Mouse (Mus musculus): ENCODE measurements at regions not wholly inside any gene's neighbourhood (a gene's known extent, or its start where the extent isn't known, plus 50 kb on each side); places are given as distances from the start of the nearest gene placed in this dataset.
A peak's percentile ranks its signal among the peaks of the same experiment; 100 is the strongest.

DNA sequence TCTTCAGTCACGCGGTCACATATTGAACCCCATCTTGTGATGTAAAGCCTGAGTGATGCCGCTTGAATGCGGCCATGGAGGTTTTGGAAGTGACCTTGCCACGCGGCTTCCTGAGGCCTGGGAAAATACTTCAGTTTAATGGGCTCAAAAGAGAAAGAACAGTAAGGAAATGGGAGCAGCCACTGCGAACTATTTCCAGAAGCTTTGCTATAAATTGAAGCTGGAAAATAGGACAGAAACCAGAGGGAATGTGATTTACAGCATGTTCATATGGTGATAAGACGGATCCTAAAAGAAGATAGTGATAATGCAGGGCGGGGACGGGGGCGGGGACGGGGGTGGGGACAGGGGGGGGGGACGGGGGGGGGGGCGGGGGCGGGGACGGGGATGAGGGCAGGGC, 52.7 kb upstream of the Trpc4 start:
- Histone ChIP-seq H3K27me3 (ENCODE audit: control insufficient read depth, insufficient read depth, low read length) (no peaks in the 10 kb centered on the region), H3K27ac (ENCODE audit: low read length) (no peak overlapping the region), H3K4me2 (replicated peaks; ENCODE audit: low read depth, low read length) (no peak overlapping the region), H3K9ac (replicated peaks; ENCODE audit: low read depth, low read length) (no peak overlapping the region), H3K9me3 (ENCODE audit: control insufficient read depth, low read depth, low read length) (no peaks in the 10 kb centered on the region), H3K4me3 (ENCODE audit: low read depth, low read length) (no peak overlapping the region), H3K36me3 (ENCODE audit: control insufficient read depth, insufficient read depth, low read length) (no peaks in the 10 kb centered on the region), H3K4me1 (ENCODE audit: control insufficient read depth, insufficient read depth, low read length) (no peaks in the 10 kb centered on the region)
- ATAC-seq (ENCODE audit: insufficient number of reproducible peaks, insufficient read depth, low FRiP score, low read depth): no peak
- WGBS: 81% methylated on average over 10 of the region's 16 CpGs

- no peaks in the 10 kb centered on the region for H3K4me1 ChIP-seq (ENCODE audit: control insufficient read depth, insufficient read depth, low read length)
- H3K4me2 ChIP-seq (replicated peaks; ENCODE audit: low read depth, low read length): no peak overlapping the region
- no peaks in the 10 kb centered on the region for H3K9me3 ChIP-seq (ENCODE audit: control insufficient read depth, low read depth, low read length)
- H3K4me3 ChIP-seq (ENCODE audit: low read depth, low read length): no peak overlapping the region
- 50% methylated on average over 6 of the region's 6 CpGs for WGBS
- H3K27me3 ChIP-seq (ENCODE audit: control insufficient read depth, insufficient read depth, low read length): no peaks in the 10 kb centered on the region
- no peak for ATAC-seq (ENCODE audit: insufficient number of reproducible peaks, insufficient read depth, low FRiP score, low read depth)
- H3K27ac ChIP-seq (ENCODE audit: low read length): no peak overlapping the region
- no peak overlapping the region for H3K9ac ChIP-seq (replicated peaks; ENCODE audit: low read depth, low read length)
- no peaks in the 10 kb centered on the region for H3K36me3 ChIP-seq (ENCODE audit: control insufficient read depth, insufficient read depth, low read length)
Measured at GRCm38 (mm10) chr3:54083634-54084033, 72.2 kb upstream of the Trpc4 start.

- WGBS: 56% methylated on average over 5 of the region's 5 CpGs
- no peak overlapping the region for H3K9ac ChIP-seq (replicated peaks; ENCODE audit: low read depth, low read length)
- no peak overlapping the region for H3K4me2 ChIP-seq (replicated peaks; ENCODE audit: low read depth, low read length)
- H3K36me3 ChIP-seq (ENCODE audit: control insufficient read depth, insufficient read depth, low read length): no peaks in the 10 kb centered on the region
- H3K9me3 ChIP-seq (ENCODE audit: control insufficient read depth, low read depth, low read length): no peaks in the 10 kb centered on the region
- no peaks in the 10 kb centered on the region for H3K4me1 ChIP-seq (ENCODE audit: control insufficient read depth, insufficient read depth, low read length)
- H3K27me3 ChIP-seq (ENCODE audit: control insufficient read depth, insufficient read depth, low read length): no peaks in the 10 kb centered on the region
- peak; percentile 79 for ATAC-seq (ENCODE audit: insufficient number of reproducible peaks, insufficient read depth, low FRiP score, low read depth)
- H3K27ac ChIP-seq (ENCODE audit: low read length): no peak overlapping the region
- no peak overlapping the region for H3K4me3 ChIP-seq (ENCODE audit: low read depth, low read length)
Measured at GRCm38 (mm10) chr3:54076461-54076860, 79.4 kb upstream of the Trpc4 start.

- Histone ChIP-seq H3K4me2 (replicated peaks; ENCODE audit: low read depth, low read length) (no peak overlapping the region), H3K27ac (ENCODE audit: low read length) (no peak overlapping the region), H3K9ac (replicated peaks; ENCODE audit: low read depth, low read length) (no peak overlapping the region), H3K4me3 (ENCODE audit: low read depth, low read length) (no peak overlapping the region), H3K36me3 (ENCODE audit: control insufficient read depth, insufficient read depth, low read length) (no peaks in the 10 kb centered on the region), H3K4me1 (ENCODE audit: control insufficient read depth, insufficient read depth, low read length) (no peaks in the 10 kb centered on the region), H3K27me3 (ENCODE audit: control insufficient read depth, insufficient read depth, low read length) (no peaks in the 10 kb centered on the region), H3K9me3 (ENCODE audit: control insufficient read depth, low read depth, low read length) (no peaks in the 10 kb centered on the region)
- no peak for ATAC-seq (ENCODE audit: insufficient number of reproducible peaks, insufficient read depth, low FRiP score, low read depth)
- WGBS: 76% methylated on average over 1 of the region's 1 CpGs
Measured at GRCm38 (mm10) chr3:54060653-54061052, 95.2 kb upstream of the Trpc4 start.

DNA sequence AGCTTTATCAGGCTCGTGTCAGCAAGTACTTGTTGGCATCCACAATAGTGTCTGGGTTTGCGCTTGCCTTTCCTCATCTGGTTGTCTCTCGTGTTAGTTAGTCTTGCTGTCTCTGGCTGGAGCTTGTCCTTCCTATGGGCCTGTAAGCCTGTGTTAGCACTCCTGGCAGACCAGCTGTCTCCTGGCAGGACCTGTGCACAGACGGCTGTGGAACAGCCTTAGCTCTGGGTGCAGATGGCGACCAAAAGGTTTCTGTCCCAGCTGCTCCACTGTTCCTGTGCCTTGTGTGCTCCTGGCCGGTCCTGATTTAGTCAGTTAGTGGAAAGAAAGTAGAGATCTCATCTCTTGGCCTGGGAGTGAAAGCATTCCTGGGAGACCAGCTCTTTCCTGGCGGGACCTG, 101.5 kb upstream of the Trpc4 start:
- WGBS: 85% methylated on average over 7 of the region's 7 CpGs
- H3K9me3 ChIP-seq (ENCODE audit: control insufficient read depth, low read depth, low read length): no peaks in the 10 kb centered on the region

GRCm38 (mm10) chr3:54049370-54049769, 106.5 kb upstream of the Trpc4 start:
- no peaks in the 10 kb centered on the region for H3K36me3 ChIP-seq (ENCODE audit: control insufficient read depth, insufficient read depth, low read length)
- no peak overlapping the region for H3K9ac ChIP-seq (replicated peaks; ENCODE audit: low read depth, low read length)
- H3K4me3 ChIP-seq (ENCODE audit: low read depth, low read length): no peak overlapping the region
- no peak overlapping the region for H3K27ac ChIP-seq (ENCODE audit: low read length)
- H3K4me2 ChIP-seq (replicated peaks; ENCODE audit: low read depth, low read length): no peak overlapping the region
- H3K9me3 ChIP-seq (ENCODE audit: control insufficient read depth, low read depth, low read length): no peaks in the 10 kb centered on the region
- ATAC-seq (ENCODE audit: insufficient number of reproducible peaks, insufficient read depth, low FRiP score, low read depth): no peak
- WGBS: 52% methylated on average over 2 of the region's 2 CpGs
- H3K27me3 ChIP-seq (ENCODE audit: control insufficient read depth, insufficient read depth, low read length): no peaks in the 10 kb centered on the region
- H3K4me1 ChIP-seq (ENCODE audit: control insufficient read depth, insufficient read depth, low read length): no peaks in the 10 kb centered on the region

More for the DNA sequence above, 101.5 kb upstream of the Trpc4 start:
- no peak overlapping the region for H3K4me2 ChIP-seq (replicated peaks; ENCODE audit: low read depth, low read length)
- H3K9ac ChIP-seq (replicated peaks; ENCODE audit: low read depth, low read length): no peak overlapping the region
- H3K4me3 ChIP-seq (ENCODE audit: low read depth, low read length): no peak overlapping the region
- no peaks in the 10 kb centered on the region for H3K36me3 ChIP-seq (ENCODE audit: control insufficient read depth, insufficient read depth, low read length)
- H3K27ac ChIP-seq (ENCODE audit: low read length): no peak overlapping the region
- H3K27me3 ChIP-seq (ENCODE audit: control insufficient read depth, insufficient read depth, low read length): no peaks in the 10 kb centered on the region
- H3K4me1 ChIP-seq (ENCODE audit: control insufficient read depth, insufficient read depth, low read length): no peaks in the 10 kb centered on the region
- ATAC-seq (ENCODE audit: insufficient number of reproducible peaks, insufficient read depth, low FRiP score, low read depth): no peak

DNA sequence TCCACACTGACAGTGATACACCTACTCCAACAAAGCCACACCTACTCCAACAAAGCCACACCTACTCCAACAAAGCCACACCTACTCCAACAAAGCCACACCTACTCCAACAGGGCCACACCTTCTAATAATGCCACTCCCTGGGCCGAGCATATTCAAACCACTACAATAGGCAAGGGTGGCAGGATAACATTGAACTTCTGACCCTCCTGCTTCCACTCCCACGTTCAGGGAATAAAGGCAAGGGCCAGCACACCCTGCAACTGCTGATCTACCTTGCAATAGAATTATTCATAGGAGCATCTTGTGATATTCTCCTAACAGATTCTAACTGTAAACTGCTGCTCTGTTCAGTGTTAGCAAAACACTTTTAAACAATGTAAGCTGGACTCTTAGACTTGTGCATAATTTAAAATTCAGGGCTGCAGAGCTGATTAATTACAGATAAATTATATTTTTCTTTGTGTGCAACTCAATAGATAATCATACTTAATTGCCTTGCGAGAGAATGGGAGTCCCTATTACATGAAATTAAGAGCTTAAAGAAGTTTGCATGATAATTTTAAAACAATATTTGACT, 107.7 kb upstream of the Trpc4 start:
- no peaks in the 10 kb centered on the region for H3K4me1 ChIP-seq (ENCODE audit: control insufficient read depth, insufficient read depth, low read length)
- no peaks in the 10 kb centered on the region for H3K27me3 ChIP-seq (ENCODE audit: control insufficient read depth, insufficient read depth, low read length)
- WGBS: 55% methylated on average over 3 of the region's 3 CpGs
- no peak overlapping the region for H3K9ac ChIP-seq (replicated peaks; ENCODE audit: low read depth, low read length)
- H3K4me2 ChIP-seq (replicated peaks; ENCODE audit: low read depth, low read length): no peak overlapping the region
- no peak overlapping the region for H3K27ac ChIP-seq (ENCODE audit: low read length)
- H3K36me3 ChIP-seq (ENCODE audit: control insufficient read depth, insufficient read depth, low read length): no peaks in the 10 kb centered on the region
- ATAC-seq (ENCODE audit: insufficient number of reproducible peaks, insufficient read depth, low FRiP score, low read depth): no peak
- H3K4me3 ChIP-seq (ENCODE audit: low read depth, low read length): no peak overlapping the region
- no peaks in the 10 kb centered on the region for H3K9me3 ChIP-seq (ENCODE audit: control insufficient read depth, low read depth, low read length)

DNA sequence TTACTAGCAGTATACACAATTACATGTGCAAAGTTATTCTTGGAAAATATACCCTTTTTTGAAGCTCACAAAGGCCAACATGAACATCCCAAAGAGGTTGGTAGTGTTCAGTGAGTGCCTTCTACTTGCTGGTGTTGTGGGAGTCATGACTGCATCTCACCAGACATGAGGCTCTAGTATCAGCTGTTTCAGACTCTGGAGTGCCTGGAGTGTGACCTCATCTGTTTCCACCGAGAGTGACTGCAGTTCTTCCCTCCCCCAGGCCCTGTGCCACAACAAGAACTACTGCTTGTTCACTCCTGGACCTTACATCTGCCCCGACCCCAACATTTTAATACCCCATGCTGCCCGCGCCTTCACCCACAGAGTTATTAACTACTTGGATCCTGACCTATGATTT, 128.5 kb upstream of the Trpc4 start:
- Histone ChIP-seq H3K4me2 (replicated peaks; ENCODE audit: low read depth, low read length) (no peak overlapping the region), H3K4me1 (ENCODE audit: control insufficient read depth, insufficient read depth, low read length) (no peaks in the 10 kb centered on the region), H3K9ac (replicated peaks; ENCODE audit: low read depth, low read length) (no peak overlapping the region), H3K27me3 (ENCODE audit: control insufficient read depth, insufficient read depth, low read length) (no peaks in the 10 kb centered on the region), H3K9me3 (ENCODE audit: control insufficient read depth, low read depth, low read length) (no peaks in the 10 kb centered on the region), H3K27ac (ENCODE audit: low read length) (no peak overlapping the region), H3K36me3 (ENCODE audit: control insufficient read depth, insufficient read depth, low read length) (no peaks in the 10 kb centered on the region), H3K4me3 (ENCODE audit: low read depth, low read length) (no peak overlapping the region)
- no peak for ATAC-seq (ENCODE audit: insufficient number of reproducible peaks, insufficient read depth, low FRiP score, low read depth)
- 73% methylated on average over 4 of the region's 4 CpGs for WGBS

- H3K9ac ChIP-seq (replicated peaks; ENCODE audit: low read depth, low read length): no peak overlapping the region
- no peaks in the 10 kb centered on the region for H3K27me3 ChIP-seq (ENCODE audit: control insufficient read depth, insufficient read depth, low read length)
- no peak for ATAC-seq (ENCODE audit: insufficient number of reproducible peaks, insufficient read depth, low FRiP score, low read depth)
- H3K27ac ChIP-seq (ENCODE audit: low read length): no peak overlapping the region
- no peaks in the 10 kb centered on the region for H3K9me3 ChIP-seq (ENCODE audit: control insufficient read depth, low read depth, low read length)
- no peak overlapping the region for H3K4me2 ChIP-seq (replicated peaks; ENCODE audit: low read depth, low read length)
- H3K36me3 ChIP-seq (ENCODE audit: control insufficient read depth, insufficient read depth, low read length): no peaks in the 10 kb centered on the region
- no peak overlapping the region for H3K4me3 ChIP-seq (ENCODE audit: low read depth, low read length)
- 77% methylated on average over 4 of the region's 4 CpGs for WGBS
- no peaks in the 10 kb centered on the region for H3K4me1 ChIP-seq (ENCODE audit: control insufficient read depth, insufficient read depth, low read length)
Measured at GRCm38 (mm10) chr3:54020196-54020595, 135.6 kb upstream of the Trpc4 start.
